Mouse (Mus musculus) effector memory CD4-positive, alpha-beta T cell, adult 7 months (primary cell): ENCODE measurements around the gene Atp5j. TPM values are rescaled to one million over a fixed set of nuclear protein-coding genes. Genes with fewer than 3 reads are reported as not detected.

Source experiments
- polyA plus RNA-seq: library from polyadenylated mRNA; unstranded; fragments of 100-300 nt; shearing (Covaris generic); gene quantifications from one replicate; pipeline ENCODE4 v1.2.1, GENCODE M21; 2017

The Atp5j gene
- 322 TPM for polyA plus RNA-seq

GRCm38 (mm10) chr16:84835441-84835822 lies at the start of gene Atp5j:
Gene Atp5j (minus strand): TSS chr16:84835625.

GRCm38 (mm10) chr16:84834745-84835440 lies 532 bp downstream of the Atp5j start, which contains the start of gene Gabpa:
Gene Gabpa (plus strand): TSS chr16:84834925.

Other genes with a start within 250 kb of the Atp5j start
- 18.0 TPM for gene Mrpl39, start 99.9 kb downstream of the Atp5j start, polyA plus RNA-seq
- 0.18 TPM for gene Jam2, start 61.5 kb downstream of the Atp5j start, polyA plus RNA-seq
- 44.7 TPM for gene Gabpa, start 700 bp downstream of the Atp5j start, polyA plus RNA-seq